Mouse (Mus musculus) heart, adult 2 months (tissue): ENCODE data around the gene Nemp1.

Source experiments
- CTCF ChIP-seq: fragments of 200-600 bp; IDR thresholded peaks from 2 replicates; pipeline ENCODE4 v1.8.1; 2022; ENCODE audit warnings: antibody characterized with exemption, mild to moderate bottlenecking, moderate library complexity
- POLR2A ChIP-seq: fragments of 200-500 bp; IDR thresholded peaks from 2 replicates; pipeline ENCODE4 v1.6.1; 2011; ENCODE audit warnings: mild to moderate bottlenecking, low read depth, low read length, control low read depth; ENCODE audit not compliant: insufficient read depth

GRCm38 (mm10) chr10:127679208-127679607, 12.5 kb downstream of the Nemp1 start:
- TF ChIP-seq CTCF (no peak), POLR2A (no peak)
